Comparison of ENCODE assay signal across 8 mouse cellular contexts in the genomic region with DNA sequence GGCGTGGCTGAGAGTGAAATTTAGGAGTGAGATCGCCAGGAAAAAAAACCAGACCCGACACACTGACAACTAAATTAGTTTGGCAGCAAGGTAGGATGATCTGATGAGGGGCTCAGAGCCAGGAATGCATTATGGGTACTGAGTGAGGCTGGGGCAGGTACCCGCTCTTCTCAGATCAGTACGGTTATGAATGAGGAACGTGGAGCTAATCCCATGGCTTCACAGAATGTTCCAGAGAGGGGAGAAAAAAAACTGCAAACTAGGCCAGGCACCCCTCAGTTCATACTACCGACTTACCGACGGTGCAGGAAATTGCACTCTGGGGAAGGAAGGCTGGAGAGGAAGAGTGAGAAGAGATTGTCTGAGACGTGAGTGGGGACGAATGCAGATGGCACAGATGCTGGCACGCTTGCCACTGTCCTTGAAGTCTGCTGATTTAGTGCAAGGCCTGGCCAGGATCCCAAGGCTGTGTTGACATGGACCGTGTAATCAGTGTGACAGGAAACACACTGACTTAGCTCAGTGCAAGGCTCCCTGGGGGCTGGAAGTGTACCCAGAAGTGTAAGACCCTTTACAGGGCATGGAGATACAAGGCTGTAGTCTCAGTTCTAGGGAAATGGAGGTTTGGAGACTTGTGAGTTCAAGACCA.
DNase-seq lines count a peak whose midpoint lies in the region; ATAC-seq and TF ChIP-seq lines count a peak whose summit lies in the region.

No protein-coding gene starts in this region.

- H3K9me3 ChIP-seq in forebrain, postnatal 0 days (ENCODE audit: low read length): no peaks in the 10 kb centered on the region
- H3K9me3 ChIP-seq in forebrain, embryonic 13.5 days (replicated peaks): no peaks in the 10 kb centered on the region
- H3K9me3 ChIP-seq in stomach, postnatal 0 days (ENCODE audit: control insufficient read depth, low read length): no peaks in the 10 kb centered on the region

- no peak for ATAC-seq in forebrain, postnatal 0 days
- ATAC-seq in forebrain, embryonic 13.5 days: no peak
- no peak for ATAC-seq in stomach, postnatal 0 days (ENCODE audit: low FRiP score, low TSS enrichment)

- TF ChIP-seq EP300 in stomach, postnatal 0 days (optimal IDR thresholded peaks at IDR 0.05): no peak

- WGBS in forebrain, postnatal 0 days: 37% methylated on average over 13 of the region's 13 CpGs
- 81% methylated on average over 13 of the region's 13 CpGs for WGBS in forebrain, embryonic 13.5 days
- 54% methylated on average over 13 of the region's 13 CpGs for WGBS in stomach, postnatal 0 days

- H3K9ac ChIP-seq in forebrain, postnatal 0 days: no peak overlapping the region
- H3K9ac ChIP-seq in forebrain, embryonic 13.5 days: no peak overlapping the region
- H3K9ac ChIP-seq in stomach, postnatal 0 days (ENCODE audit: low read length): no peak overlapping the region

- DNase-seq in forebrain, postnatal 0 days: peak; percentile 11
- peak; percentile 10 for DNase-seq in 416B (ENCODE audit: low read depth)
- DNase-seq in cerebellum, adult 9-11 months: peak; percentile 77
- peak; percentile 32 to 59 for DNase-seq in kidney, postnatal 36 days
- no peak for DNase-seq in stomach, postnatal 0 days (ENCODE audit: low spot score)
- no peak for DNase-seq in right cerebral cortex, adult 2 months (ENCODE audit: low spot score in 2 of 2)
- no peak for DNase-seq in frontal cortex, postnatal 25 days (ENCODE audit: low spot score in 2 of 2)

- H3K27ac ChIP-seq in forebrain, postnatal 0 days (ENCODE audit: low read depth, low read length): no peak overlapping the region
- H3K27ac ChIP-seq in forebrain, embryonic 13.5 days: no peak overlapping the region
- no peak overlapping the region for H3K27ac ChIP-seq in stomach, postnatal 0 days (replicated peaks)

- TF ChIP-seq CTCF in forebrain, postnatal 0 days (IDR thresholded peaks at IDR 0.05; ENCODE audit: low read depth): no peak
- TF ChIP-seq CTCF in stomach, postnatal 0 days (IDR thresholded peaks at IDR 0.05; ENCODE audit: low read depth): no peak

- H3K36me3 ChIP-seq in forebrain, postnatal 0 days (ENCODE audit: insufficient read depth): no peaks in the 10 kb centered on the region; the same call in 1 of the 2 replicates
- H3K36me3 ChIP-seq in forebrain, embryonic 13.5 days (ENCODE audit: poor library complexity, severe bottlenecking): peaks cover 4% of the 10 kb centered on the region; the same call in 1 of the 2 replicates
- H3K36me3 ChIP-seq in stomach, postnatal 0 days (ENCODE audit: control insufficient read depth, insufficient read depth, low read length): no peaks in the 10 kb centered on the region

- H3K4me3 ChIP-seq in forebrain, postnatal 0 days (ENCODE audit: low read depth, low read length): no peak overlapping the region
- no peak overlapping the region for H3K4me3 ChIP-seq in forebrain, embryonic 13.5 days
- no peak overlapping the region for H3K4me3 ChIP-seq in stomach, postnatal 0 days (ENCODE audit: low read depth, low read length)

- no peak overlapping the region for H3K4me2 ChIP-seq in forebrain, postnatal 0 days (ENCODE audit: low read depth)
- H3K4me2 ChIP-seq in forebrain, embryonic 13.5 days: no peak overlapping the region
- H3K4me2 ChIP-seq in stomach, postnatal 0 days (replicated peaks; ENCODE audit: low read depth): no peak overlapping the region

- peaks cover 2% of the 10 kb centered on the region for H3K4me1 ChIP-seq in forebrain, postnatal 0 days (ENCODE audit: insufficient read depth)
- H3K4me1 ChIP-seq in forebrain, embryonic 13.5 days: peaks cover 12% of the 10 kb centered on the region
- no peaks in the 10 kb centered on the region for H3K4me1 ChIP-seq in stomach, postnatal 0 days (replicated peaks; ENCODE audit: control insufficient read depth, insufficient read depth)

- no peaks in the 10 kb centered on the region for H3K27me3 ChIP-seq in forebrain, postnatal 0 days (ENCODE audit: insufficient read depth, low read length)
- H3K27me3 ChIP-seq in forebrain, embryonic 13.5 days: no peaks in the 10 kb centered on the region
- H3K27me3 ChIP-seq in stomach, postnatal 0 days (ENCODE audit: control insufficient read depth, insufficient read depth, low read length): no peaks in the 10 kb centered on the region

Comparison
In these comparisons a context has a peak if more than half of its experiments do, and no peak if none do; other contexts are left out.
1. DNase-seq: peak in forebrain, postnatal 0 days (single experiment), 416B (single experiment), cerebellum, adult 9-11 months (single experiment) and kidney, postnatal 36 days (2 of 2); none in stomach, postnatal 0 days (single experiment), right cerebral cortex, adult 2 months (0 of 2) and frontal cortex, postnatal 25 days (0 of 2).